Mouse (Mus musculus) liver, embryonic 14.5 days (tissue): ENCODE measurements around the gene Nodal.

Source experiments
- CTCF ChIP-seq: IDR thresholded peaks from 2 replicates; pipeline ENCODE4 v1.5.1; 2016; ENCODE audit warnings: antibody characterized with exemption, low read depth, control low read depth
- EP300 ChIP-seq: IDR thresholded peaks from 2 replicates; pipeline ENCODE4 v1.6.1; 2016; ENCODE audit warnings: antibody characterized with exemption, low read depth

DNA sequence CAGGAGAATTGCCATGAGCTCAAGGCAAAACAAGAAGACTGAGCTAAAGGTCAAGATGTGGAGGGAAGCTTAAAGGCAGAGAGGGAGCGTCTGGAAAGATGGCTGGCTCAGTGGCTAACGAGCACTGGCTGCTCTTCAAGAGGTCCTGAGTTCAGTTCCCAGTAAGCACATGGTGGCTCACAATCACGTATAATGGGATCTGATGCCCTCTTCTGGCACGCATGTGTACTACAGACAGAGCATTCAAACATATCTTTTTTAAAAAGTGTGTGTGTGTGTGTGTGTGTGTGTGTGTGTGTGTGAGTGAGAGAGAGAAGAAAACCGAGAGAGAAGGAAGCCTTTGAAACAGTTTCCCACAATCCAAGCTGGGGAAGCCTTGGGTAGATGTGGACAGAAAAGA, 15.3 kb upstream of the Nodal start:
- TF ChIP-seq CTCF (peak; percentile 62), EP300 (no peak)
